Mouse (Mus musculus) lung, postnatal 0 days (tissue): Measurements from ENCODE around the gene Mrpl16. TPM values are rescaled to one million over a fixed set of nuclear protein-coding genes. Genes with fewer than 3 reads are reported as not detected.

ENCODE experiments used
- ATAC-seq: fragments of 200-750 bp; cut with Nextera tagmentation; 2 replicates; pipeline ENCODE4 v1.8.0; 2017; ENCODE audit warnings: moderate library complexity
- DNase-seq: peaks from one replicate; pipeline ENCODE4 v3.0.0-alpha.2; 2016; ENCODE audit warnings: low spot score
- H3K27ac ChIP-seq: fragments of 300-500 bp; sonication (generic); 2 replicates; pipeline ENCODE4 v1.5.1; 2014; ENCODE audit warnings: antibody characterized with exemption, mild to moderate bottlenecking, low read length, mixed read lengths
- H3K27me3 ChIP-seq: fragments of 300-500 bp; sonication (generic); replicated peaks from 2 replicates; pipeline ENCODE4 v1.6.1; 2014; ENCODE audit warnings: low read length, mixed read lengths; ENCODE audit not compliant: insufficient read depth
- H3K36me3 ChIP-seq: fragments of 300-500 bp; sonication (generic); 2 replicates; pipeline ENCODE4 v1.6.1; 2014; ENCODE audit warnings: low read length, mixed read lengths; ENCODE audit not compliant: insufficient read depth
- H3K4me1 ChIP-seq: fragments of 300-500 bp; sonication (generic); 2 replicates; pipeline ENCODE4 v1.6.1; 2014; ENCODE audit warnings: antibody characterized with exemption, low read depth, low read length, mixed read lengths; ENCODE audit not compliant: insufficient read depth
- H3K4me2 ChIP-seq: fragments of 300-500 bp; sonication (generic); replicated peaks from 2 replicates; pipeline ENCODE4 v1.6.1; 2014; ENCODE audit warnings: low read depth, mild to moderate bottlenecking, low read length, moderate library complexity, mixed read lengths
- H3K4me3 ChIP-seq: fragments of 300-500 bp; sonication (generic); 2 replicates; pipeline ENCODE4 v1.5.1; 2014; ENCODE audit warnings: low read depth, low read length
- H3K9ac ChIP-seq: fragments of 300-500 bp; sonication (generic); replicated peaks from 2 replicates; pipeline ENCODE4 v1.6.1; 2014; ENCODE audit warnings: low read depth, mild to moderate bottlenecking
- H3K9me3 ChIP-seq: fragments of 300-500 bp; sonication (generic); 2 replicates; pipeline ENCODE4 v1.6.1; 2016; ENCODE audit warnings: low read length, mixed read lengths
- CTCF ChIP-seq: IDR thresholded peaks from 2 replicates; pipeline ENCODE4 v1.5.1; 2016; ENCODE audit warnings: antibody characterized with exemption, mild to moderate bottlenecking
- EP300 ChIP-seq: IDR thresholded peaks from 2 replicates; pipeline ENCODE4 v1.6.1; 2016; ENCODE audit warnings: antibody characterized with exemption, mild to moderate bottlenecking, control low read depth
- WGBS: fragments of 180-500 bp; shearing (Covaris S2); extraction: QIAGEN DNeasy Blood & Tissue Kit; methylation state at CpG from one replicate; pipeline ENCODE4 v1.1.7; 2014; 5-methylcytosine and 5-hydroxymethylcytosine counted together
- polyA plus RNA-seq: library from polyadenylated mRNA; unstranded; fragments of >200 nt; fragmentation: Nextera tagmentation; extraction: Ambion mirVana; gene quantifications from 2 replicates; pipeline ENCODE4 v1.2.1, GENCODE M21; 2015

Mrpl16 gene
- polyA plus RNA-seq, 1 experiment from 2014 or later: 26.9 TPM

GRCm38 (mm10) chr19:11793741-11794359 lies 23.7 kb downstream of the Mrpl16 start:
- H3K27me3 ChIP-seq: no peaks in the 10 kb centered on the region
- H3K4me1 ChIP-seq: no peaks in the 10 kb centered on the region
- ATAC-seq (no peak), DNase-seq (no peak)
- no peak overlapping the region for H3K9ac ChIP-seq
- H3K4me2 ChIP-seq: no peak overlapping the region
- no peak overlapping the region for H3K4me3 ChIP-seq
- no peak overlapping the region for H3K27ac ChIP-seq
- 75% methylated on average over 2 of the region's 2 CpGs for WGBS
- H3K9me3 ChIP-seq: no peaks in the 10 kb centered on the region
- no peaks in the 10 kb centered on the region for H3K36me3 ChIP-seq
- no peak for TF ChIP-seq CTCF
- no peak for TF ChIP-seq EP300

- Histone ChIP-seq H3K9me3 (no peaks in the 10 kb centered on the region), H3K9ac (no peak overlapping the region), H3K4me1 (no peaks in the 10 kb centered on the region), H3K27ac (no peak overlapping the region), H3K36me3 (no peaks in the 10 kb centered on the region), H3K27me3 (no peaks in the 10 kb centered on the region), H3K4me2 (no peak overlapping the region), H3K4me3 (no peak overlapping the region)
- no peak for DNase-seq
- no peak for ATAC-seq
- TF ChIP-seq CTCF: no peak
- TF ChIP-seq EP300: no peak
- WGBS: 78% methylated on average over 6 of the region's 6 CpGs
Measured at GRCm38 (mm10) chr19:11794447-11794846, 24.3 kb downstream of the Mrpl16 start.

GRCm38 (mm10) chr19:11800531-11801315 lies 30.5 kb downstream of the Mrpl16 start:
- Histone ChIP-seq H3K9ac (no peak overlapping the region), H3K4me2 (no peak overlapping the region), H3K27ac (no peak overlapping the region), H3K4me3 (no peak overlapping the region), H3K36me3 (no peaks in the 10 kb centered on the region), H3K27me3 (no peaks in the 10 kb centered on the region), H3K4me1 (no peaks in the 10 kb centered on the region), H3K9me3 (no peaks in the 10 kb centered on the region)
- WGBS: 69% methylated on average over 8 of the region's 8 CpGs
- DNase-seq (peak; percentile 27), ATAC-seq (peak; percentile 70)
- TF ChIP-seq CTCF: peak; percentile 56
- no peak for TF ChIP-seq EP300

- Histone ChIP-seq H3K36me3 (no peaks in the 10 kb centered on the region), H3K4me2 (no peak overlapping the region), H3K9me3 (no peaks in the 10 kb centered on the region), H3K4me3 (no peak overlapping the region), H3K9ac (no peak overlapping the region), H3K27ac (peak overlapping the region; percentile 57), H3K27me3 (no peaks in the 10 kb centered on the region), H3K4me1 (peaks cover 3% of the 10 kb centered on the region; the same call in 1 of the 2 replicates)
- WGBS: 17% methylated on average over 1 of the region's 1 CpGs
- DNase-seq (peak; percentile 53), ATAC-seq (peak; percentile 80)
- peak; percentile 79 for TF ChIP-seq EP300
- no peak for TF ChIP-seq CTCF
Measured at GRCm38 (mm10) chr19:11804423-11804822, 34.2 kb downstream of the Mrpl16 start.

GRCm38 (mm10) chr19:11807251-11807650 lies 37.1 kb downstream of the Mrpl16 start:
- Histone ChIP-seq H3K4me1 (peaks cover 12% of the 10 kb centered on the region; the same call in 1 of the 2 replicates), H3K9me3 (no peaks in the 10 kb centered on the region), H3K4me3 (no peak overlapping the region), H3K27me3 (no peaks in the 10 kb centered on the region), H3K36me3 (no peaks in the 10 kb centered on the region), H3K9ac (no peak overlapping the region), H3K4me2 (no peak overlapping the region), H3K27ac (no peak overlapping the region)
- 44% methylated on average over 2 of the region's 2 CpGs for WGBS
- no peak for ATAC-seq
- TF ChIP-seq EP300 (no peak), CTCF (no peak)
- DNase-seq: no peak

- no peak overlapping the region for H3K4me2 ChIP-seq
- DNase-seq: no peak
- peaks cover 12% of the 10 kb centered on the region; the same call in 1 of the 2 replicates for H3K4me1 ChIP-seq
- no peak for TF ChIP-seq CTCF
- no peak for TF ChIP-seq EP300
- no peaks in the 10 kb centered on the region for H3K36me3 ChIP-seq
- no peaks in the 10 kb centered on the region for H3K9me3 ChIP-seq
- 57% methylated on average over 6 of the region's 6 CpGs for WGBS
- no peak overlapping the region for H3K4me3 ChIP-seq
- H3K27me3 ChIP-seq: no peaks in the 10 kb centered on the region
- H3K9ac ChIP-seq: no peak overlapping the region
- H3K27ac ChIP-seq: no peak overlapping the region
- ATAC-seq: no peak
Measured at GRCm38 (mm10) chr19:11807822-11808221, 37.6 kb downstream of the Mrpl16 start.
